Mouse (Mus musculus) ES-Bruce4 (cell line): ENCODE results near the gene Mog.

ENCODE experiments used
- CTCF ChIP-seq: IDR thresholded peaks from one replicate; pipeline ENCODE4 v1.8.1; 2011; ENCODE audit warnings: low read depth, low read length
- EP300 ChIP-seq: IDR thresholded peaks from 2 replicates; pipeline ENCODE4 v1.6.1; 2011; ENCODE audit warnings: low read depth, low read length; ENCODE audit not compliant: insufficient read depth

- no peak for TF ChIP-seq CTCF
- TF ChIP-seq EP300: peak; percentile 93
These were observed 27.8 kb downstream of the Mog start for GRCm38 (mm10) chr17:36995448-36995847.
